Mouse (Mus musculus): ENCODE measurements at regions not wholly inside any gene's neighbourhood (a gene's known extent, or its start where the extent isn't known, plus 50 kb on each side); places are given as distances from the start of the nearest gene placed in this dataset.

- TF ChIP-seq CTCF (IDR thresholded peaks at IDR 0.05; ENCODE audit: low read depth), result no peak
- no peak for TF ChIP-seq EP300 (IDR thresholded peaks at IDR 0.05; ENCODE audit: low read depth)
Measured at GRCm38 (mm10) chr14:104210719-104211118, 257.1 kb downstream of the Pou4f1 start.
